Mouse (Mus musculus) lung, adult 18-20 months (tissue): Measurements from ENCODE around the gene Fgfr2.
"Not testable (repeated sequence)": the region's sequence is repeated elsewhere in the genome, so short reads cannot be mapped to it uniquely, and the experiment has no call there.

ENCODE experiments used
- DNase-seq, 2 experiments: peaks; one replicate each; pipeline ENCODE4 v3.0.0; 2022; ENCODE audit warnings: mixed read lengths in 2 of 2

The Fgfr2 gene

GRCm38 (mm10) chr7:131456714-131457113 is 1666.4 kb downstream of the Fgfr2 start:
- DNase-seq = no peak

DNA sequence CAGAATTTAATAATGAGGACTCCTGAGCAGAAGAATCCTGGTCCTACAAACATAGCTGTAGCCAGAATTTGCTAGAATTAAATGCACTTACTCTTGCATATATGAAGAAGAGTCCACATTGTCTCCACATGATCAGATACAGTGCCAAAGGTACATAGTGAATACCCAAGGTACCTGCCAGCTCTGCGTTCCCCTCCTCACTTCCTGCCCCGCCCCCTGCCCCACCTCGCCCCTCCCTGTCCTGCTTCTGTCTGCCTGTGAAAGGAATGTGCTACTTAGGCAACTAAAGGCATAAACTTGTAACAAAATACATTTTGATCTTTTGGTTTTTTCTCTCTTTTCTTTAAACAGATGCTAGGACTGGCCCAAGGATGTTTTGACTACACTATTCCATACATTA is 1686.1 kb downstream of the Fgfr2 start:
- no peak for DNase-seq

GRCm38 (mm10) chr7:131434276-131434675 is 1688.9 kb downstream of the Fgfr2 start:
- no peak for DNase-seq

- peak in 1 of 2 experiments; percentile 10 for DNase-seq
These were observed 1690.9 kb downstream of the Fgfr2 start for GRCm38 (mm10) chr7:131432244-131432643.

DNA sequence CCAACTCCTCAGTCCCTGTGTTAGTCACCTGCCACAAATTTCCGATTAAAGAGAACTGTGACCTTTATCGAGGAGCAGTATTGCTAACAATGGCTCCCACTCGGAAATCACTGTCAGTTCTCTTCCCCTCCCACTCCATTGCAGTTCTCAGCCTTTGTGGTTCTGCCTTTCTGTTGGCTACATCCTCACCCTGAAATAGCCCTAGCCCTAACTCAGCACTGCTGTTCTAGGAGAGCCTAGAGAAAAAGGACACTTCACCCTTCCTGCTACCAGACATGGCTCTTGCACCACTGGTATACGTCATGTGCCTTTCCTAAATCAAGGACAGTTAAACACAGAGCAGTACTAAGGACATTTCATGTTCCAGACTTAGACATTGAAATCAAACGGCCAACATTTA is 1695.8 kb downstream of the Fgfr2 start:
- DNase-seq = no peak

- no peak for DNase-seq
These were observed 1698.2 kb downstream of the Fgfr2 start for GRCm38 (mm10) chr7:131424912-131425311.

DNA sequence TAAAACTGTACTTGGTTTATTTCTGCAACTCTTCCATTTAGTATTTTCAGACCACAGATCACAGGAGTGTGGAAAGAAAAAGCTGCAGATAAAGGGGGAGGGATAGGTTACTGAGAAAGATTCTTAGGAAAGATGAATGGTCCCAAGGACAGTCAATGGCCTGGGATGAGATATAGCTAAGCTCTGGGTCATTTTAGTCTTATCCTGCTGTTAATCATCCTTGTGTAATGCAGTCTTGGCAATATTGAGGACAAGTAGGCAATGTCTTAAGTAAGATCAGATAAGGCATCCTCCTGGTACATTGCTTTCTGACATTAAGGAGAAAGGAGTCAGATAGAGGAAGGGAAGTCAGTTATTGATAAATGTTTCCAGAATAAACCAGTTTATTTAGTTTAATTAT is 1705.5 kb downstream of the Fgfr2 start:
- no peak for DNase-seq

DNA sequence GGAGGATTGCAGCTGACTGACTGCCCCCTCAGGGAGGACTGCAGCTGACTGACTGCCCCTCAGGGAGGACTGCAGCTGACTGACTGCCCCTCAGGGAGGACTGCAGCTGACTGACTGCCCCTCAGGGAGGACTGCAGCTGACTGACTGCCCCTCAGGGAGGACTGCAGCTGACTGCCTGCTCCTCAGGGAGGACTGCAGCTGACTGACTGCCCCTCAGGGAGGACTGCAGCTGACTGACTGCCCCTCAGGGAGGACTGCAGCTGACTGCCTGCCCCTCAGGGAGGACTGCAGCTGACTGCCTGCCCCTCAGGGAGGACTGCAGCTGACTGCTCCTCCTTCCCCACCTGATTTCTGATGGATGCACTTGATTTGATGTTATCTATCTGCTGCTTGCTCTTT is 1706.4 kb downstream of the Fgfr2 start:
- not testable (repeated sequence) for DNase-seq

DNA sequence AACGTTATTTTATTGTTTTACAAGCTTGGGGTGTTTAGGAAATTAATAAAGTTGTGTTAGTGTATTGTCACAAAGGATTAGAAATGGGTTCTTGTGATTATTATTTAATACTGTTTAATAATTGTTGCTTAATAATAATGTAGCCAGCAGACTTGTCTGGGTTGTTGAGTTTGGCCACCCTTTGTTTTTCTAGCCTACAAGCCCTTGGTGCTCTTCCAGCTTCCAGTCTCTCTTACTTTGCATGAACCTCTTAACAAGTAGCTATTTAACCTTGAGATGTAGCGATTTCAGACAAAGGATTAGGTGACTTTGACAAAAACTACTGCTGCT is 1711.2 kb downstream of the Fgfr2 start:
- DNase-seq = no peak

DNA sequence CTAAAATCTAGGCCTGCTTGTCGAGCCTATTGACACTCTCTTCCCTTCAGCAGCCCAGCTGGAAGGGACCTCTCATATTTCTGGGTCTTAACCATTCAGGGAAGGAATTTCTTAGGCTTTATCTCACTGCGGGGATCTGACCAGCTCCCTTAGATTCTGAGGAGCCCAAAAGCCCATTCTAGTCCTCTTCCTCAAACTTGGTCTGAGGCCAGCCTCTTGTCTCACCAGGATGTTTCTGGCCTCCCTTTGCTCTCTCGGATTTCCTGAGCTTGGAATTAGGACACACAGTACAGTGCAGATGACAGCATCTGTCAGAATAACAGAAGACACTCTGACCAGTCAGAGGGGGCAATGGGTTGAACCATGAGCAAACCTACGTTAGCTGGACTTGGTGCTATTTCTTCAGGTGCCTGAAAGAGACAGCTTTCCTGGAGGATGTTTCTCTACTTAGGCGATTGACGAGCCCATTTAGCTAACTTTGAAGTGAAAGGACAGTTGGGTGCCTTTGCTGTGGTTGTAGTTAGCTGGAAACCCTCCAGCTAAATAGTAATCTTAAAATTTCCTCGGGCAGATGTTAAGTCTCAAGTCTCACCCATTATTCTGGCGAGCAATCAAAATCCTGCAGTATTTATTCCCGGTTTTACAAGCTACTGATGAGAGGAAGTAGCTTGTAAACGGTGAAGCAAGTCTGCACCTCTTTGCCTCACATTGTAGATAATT is 1711.8 kb downstream of the Fgfr2 start:
- peak; percentile 31 to 69 for DNase-seq

GRCm38 (mm10) chr7:131410416-131411058 is 1712.6 kb downstream of the Fgfr2 start, which contains the start of the genes Ikzf5 and Acadsb:
TSS of gene Ikzf5 (minus strand) at chr7:131410521.
TSS of gene Acadsb (plus strand) at chr7:131410601.
- peak; percentile 100 for DNase-seq

DNA sequence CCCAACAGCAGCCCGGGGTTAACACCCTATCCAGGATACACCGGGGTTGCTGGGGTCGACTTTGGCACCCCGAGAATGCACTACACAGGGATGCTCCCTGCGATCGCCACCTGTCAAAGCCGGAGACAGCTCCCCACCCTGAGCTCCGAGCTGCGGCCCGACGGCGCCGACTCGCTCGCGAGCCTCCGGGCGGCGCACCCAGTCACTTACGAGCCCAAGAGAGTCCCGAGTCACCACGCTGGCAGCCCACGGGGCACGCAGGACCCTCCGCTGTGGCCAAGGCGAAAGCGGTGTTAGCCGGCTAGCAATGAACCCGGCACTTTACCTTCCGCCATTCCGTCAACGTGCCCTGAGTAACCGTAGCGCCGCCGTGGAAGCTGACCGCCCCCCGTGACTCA is 1713.2 kb downstream of the Fgfr2 start:
- no peak for DNase-seq

GRCm38 (mm10) chr7:131409321-131409987 is 1713.7 kb downstream of the Fgfr2 start:
- peak in 1 of 2 experiments; percentile 9 for DNase-seq

GRCm38 (mm10) chr7:131391761-131392160 is 1731.4 kb downstream of the Fgfr2 start:
- DNase-seq = not testable (repeated sequence)

DNA sequence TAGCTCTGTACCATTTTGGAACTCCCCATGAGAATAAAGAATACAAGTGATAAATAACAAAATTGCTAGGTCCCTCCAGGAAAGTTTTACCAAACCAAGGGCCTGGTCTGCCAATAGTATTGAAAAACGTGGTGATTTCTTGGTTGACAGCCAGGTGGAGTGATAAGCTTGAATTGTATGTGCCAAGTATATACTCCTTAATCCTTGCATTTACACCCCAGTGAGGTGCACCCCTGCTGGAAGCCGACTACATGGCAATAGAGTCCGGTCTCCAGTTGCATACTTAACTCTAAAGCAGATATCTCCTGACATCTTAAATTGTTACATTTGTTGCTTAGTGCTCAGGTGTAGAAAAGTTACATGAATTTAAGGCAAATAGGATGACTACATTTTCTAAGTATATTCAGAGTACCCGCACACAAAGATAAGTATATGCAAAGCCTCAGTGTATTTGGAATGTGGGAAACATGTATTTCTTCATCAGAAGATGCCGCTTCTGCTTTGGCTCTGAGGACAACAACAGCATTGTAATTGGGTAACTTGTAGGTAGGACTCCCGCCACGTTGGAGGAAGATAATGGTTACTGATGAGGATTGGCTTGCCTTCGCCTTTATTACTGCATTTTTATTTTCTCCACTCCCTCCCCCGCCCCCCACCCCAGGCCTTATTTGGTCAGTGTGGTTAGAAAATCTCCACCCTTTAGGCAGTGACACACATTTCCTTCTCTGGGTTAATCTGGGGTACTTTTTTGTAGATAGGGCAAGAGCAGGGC is 1751.1 kb downstream of the Fgfr2 start:
- DNase-seq = no peak

DNA sequence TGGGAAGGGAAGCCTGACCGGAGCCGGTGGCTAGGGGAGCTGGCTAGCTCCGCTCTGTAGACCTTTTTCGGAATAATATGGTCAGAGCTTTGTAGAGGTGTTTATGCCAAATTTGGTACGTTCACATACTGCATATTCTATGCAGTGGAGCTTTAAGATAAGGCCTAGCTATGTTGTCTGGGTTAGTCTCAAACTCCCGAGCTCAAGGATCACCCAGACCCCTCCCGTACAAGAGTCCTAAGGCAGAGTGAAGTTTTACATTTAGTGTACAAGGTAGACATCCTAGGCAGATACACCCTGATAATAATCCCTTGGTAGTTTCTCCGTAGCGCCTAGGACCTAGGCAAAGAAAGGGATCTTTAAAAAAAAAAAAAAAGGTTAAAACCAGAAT is 1751.7 kb downstream of the Fgfr2 start:
- no peak for DNase-seq

GRCm38 (mm10) chr7:131370648-131371469 is 1752.3 kb downstream of the Fgfr2 start, which contains the start of gene Pstk:
TSS of gene Pstk (plus strand) at chr7:131371141.
- peak; percentile 87 for DNase-seq

GRCm38 (mm10) chr7:131364131-131364530 is 1759.0 kb downstream of the Fgfr2 start:
- DNase-seq = no peak

DNA sequence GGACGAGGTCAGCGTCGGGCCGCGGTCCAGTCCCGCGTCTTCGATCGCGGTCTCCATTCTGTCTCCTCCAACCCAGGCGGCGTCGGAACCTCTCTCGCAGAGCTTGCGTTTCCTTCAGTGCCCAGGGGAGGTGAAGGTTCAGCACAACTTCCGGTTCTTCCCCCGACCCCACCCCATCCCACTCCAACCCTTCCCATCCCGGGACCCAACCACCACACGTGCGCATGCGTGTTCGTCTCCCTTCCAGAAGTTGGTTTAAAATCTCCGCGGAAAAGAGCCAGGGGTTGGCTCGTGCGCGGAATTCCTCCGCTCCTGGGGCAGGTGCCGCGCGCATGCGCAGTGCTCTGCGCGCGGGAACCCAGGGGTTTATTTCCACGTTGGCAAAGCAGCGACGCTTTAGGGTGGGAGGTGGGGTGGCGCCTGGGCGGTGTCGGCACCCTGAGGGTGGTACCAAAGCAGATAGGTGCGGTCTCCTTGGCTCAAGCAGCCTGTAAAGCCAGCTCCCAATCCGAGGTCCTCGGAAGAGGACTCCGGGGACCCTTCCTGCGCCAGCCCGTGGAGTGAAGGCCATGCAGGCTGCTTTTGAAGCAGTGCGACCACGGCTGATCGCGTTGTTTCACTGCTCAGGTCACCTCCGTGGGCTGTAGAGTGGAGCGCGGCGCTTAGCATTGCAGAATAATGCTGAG is 1760.4 kb downstream of the Fgfr2 start, which contains the start of gene 2310057M21Rik:
2310057M21Rik (minus strand) TSS at position 145 of the 686 bp plus-strand sequence.
- DNase-seq = peak; percentile 95 to 97

DNA sequence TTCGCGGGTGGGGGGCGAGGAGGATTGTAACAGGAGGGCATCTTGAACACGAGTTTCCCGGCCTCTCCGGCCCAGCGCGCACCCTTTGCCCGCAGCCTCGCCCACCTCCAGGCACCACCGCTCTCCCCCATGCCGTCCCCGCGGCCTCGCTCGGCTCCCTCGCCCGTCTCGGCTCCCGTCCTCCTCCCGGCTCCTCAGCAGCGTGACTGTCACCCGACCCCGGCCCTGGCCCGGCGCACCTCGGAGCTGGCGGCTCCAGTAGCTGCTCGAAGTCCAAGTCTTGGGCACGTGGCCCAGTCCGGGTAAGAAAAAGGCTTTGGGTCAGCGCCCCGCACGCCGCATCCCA is 1760.9 kb downstream of the Fgfr2 start:
- DNase-seq = no peak

DNA sequence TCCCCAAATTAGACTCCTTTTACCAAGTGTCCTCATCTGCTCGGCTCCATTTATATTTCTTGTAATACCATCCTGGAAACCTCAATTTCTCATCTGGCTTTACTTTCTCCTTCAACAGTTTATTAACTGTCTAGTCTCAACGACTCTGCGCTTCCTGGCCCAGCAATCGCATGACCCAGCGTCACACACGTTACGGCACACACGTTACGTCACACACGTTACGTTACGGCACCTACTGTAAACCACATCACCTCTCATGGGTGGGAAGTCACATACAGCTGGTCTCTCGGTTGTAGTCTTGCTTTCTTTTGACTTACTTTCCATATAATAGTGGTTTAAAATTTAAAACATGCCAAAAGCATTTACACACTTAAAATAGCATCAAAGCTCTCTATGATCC is 1767.0 kb downstream of the Fgfr2 start:
- no peak for DNase-seq
